Mouse (Mus musculus): ENCODE data around the gene Tubg2.

- TF ChIP-seq ZNF384 (IDR thresholded peaks at IDR 0.05; ENCODE audit: low read depth, low read length) (no peak), HCFC1 (IDR thresholded peaks at IDR 0.05; ENCODE audit: borderline replicate concordance, insufficient read depth, low read length) (no peak), MAFK (IDR thresholded peaks at IDR 0.05; ENCODE audit: insufficient read depth, low read depth, low read length) (no peak)
Measured at GRCm38 (mm10) chr11:101142215-101142967, 13.3 kb upstream of the Tubg2 start.

Data from ES-E14 (cell line).